Mouse (Mus musculus) right cerebral cortex, postnatal 4 days (tissue): Measurements from ENCODE around the gene Ankrd60.
A peak's percentile ranks its signal among the peaks of the same experiment; 100 is the strongest.

ENCODE experiments used
- DNase-seq: peaks from one replicate; pipeline ENCODE4 v3.0.0-alpha.2; 2022

Gene Ankrd60

DNA sequence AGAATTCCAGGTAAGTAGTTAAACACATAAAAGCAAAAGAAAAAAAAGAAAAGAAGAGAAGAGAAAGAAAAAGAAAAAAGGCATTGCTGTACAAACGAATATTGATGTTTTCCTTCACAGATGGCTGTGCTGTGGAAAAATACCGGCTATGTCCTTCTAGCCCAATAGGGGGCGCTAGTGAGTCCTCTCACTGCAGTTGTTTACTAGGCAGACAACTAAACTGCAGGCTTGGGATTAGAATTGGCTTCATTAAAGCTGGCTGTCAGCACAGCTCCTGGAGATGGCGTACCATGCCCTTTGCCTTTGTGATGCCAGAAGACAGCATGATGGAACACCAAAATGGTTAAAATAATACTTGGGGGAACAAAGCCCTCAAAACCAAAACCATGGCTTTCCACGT, 5.3 kb upstream of the Ankrd60 start:
- DNase-seq: no peak

DNA sequence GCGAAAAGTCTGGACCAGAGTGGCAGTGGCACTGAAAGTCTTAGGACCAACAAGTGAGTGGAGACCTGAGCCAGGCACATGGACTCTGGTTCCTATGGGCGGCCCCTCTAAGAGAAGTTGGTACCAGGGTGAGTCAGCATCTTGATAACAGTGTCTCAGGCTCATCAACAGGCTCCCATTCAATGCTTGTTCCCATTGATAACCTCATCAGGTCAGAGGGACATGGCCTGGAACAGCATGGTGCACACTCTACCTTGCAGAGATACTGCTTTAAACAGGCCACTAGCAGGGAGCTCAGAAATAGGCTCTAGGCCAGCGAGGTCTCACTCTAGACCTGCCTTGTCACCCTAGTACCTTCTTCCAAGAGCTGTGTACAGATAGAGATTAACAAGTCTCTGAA, 4.7 kb upstream of the Ankrd60 start:
- no peak for DNase-seq

GRCm38 (mm10) chr2:173581096-173581495, 2.9 kb upstream of the Ankrd60 start:
- DNase-seq: no peak

- DNase-seq: no peak
These were observed 430 bp upstream of the Ankrd60 start for GRCm38 (mm10) chr2:173578595-173578994.

- DNase-seq: no peak
These were observed 14.0 kb downstream of the Ankrd60 start for GRCm38 (mm10) chr2:173564179-173564578.

- DNase-seq: peak; percentile 52
These were observed 14.8 kb downstream of the Ankrd60 start for GRCm38 (mm10) chr2:173563336-173563735.

- DNase-seq: peak; percentile 94
These were observed 16.2 kb downstream of the Ankrd60 start for GRCm38 (mm10) chr2:173561851-173562442.

DNA sequence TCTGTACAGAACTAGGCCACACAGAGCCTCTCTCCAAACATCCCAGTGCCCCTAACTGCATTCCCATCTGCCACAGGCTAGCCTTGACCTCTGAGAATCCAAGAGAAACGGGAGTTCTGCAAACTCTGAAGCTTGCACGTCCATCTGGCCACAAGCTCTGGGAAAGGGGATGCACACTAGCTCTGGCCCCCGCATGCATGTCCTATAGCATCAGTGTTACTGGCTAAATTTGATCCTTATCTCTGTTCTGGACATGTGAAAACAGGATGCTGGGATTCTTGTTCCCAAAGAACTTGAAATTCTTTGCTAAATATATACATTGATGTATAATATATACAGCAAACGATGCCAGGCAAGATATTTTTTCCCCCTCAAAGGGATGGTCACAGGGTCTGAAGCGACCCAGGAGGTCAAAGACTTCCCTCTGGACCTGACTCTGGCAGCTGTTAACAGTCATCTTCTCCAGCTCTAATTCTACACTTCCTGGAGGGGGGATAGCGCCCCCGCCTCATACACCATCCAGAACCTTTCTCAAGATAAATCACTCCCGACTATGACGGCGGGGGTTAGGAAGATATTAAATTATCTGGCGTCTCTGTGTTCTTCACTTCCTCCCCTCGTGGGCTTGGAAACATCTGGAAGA, 19.3 kb downstream of the Ankrd60 start:
- no peak for DNase-seq

- DNase-seq: no peak
These were observed 24.3 kb downstream of the Ankrd60 start for GRCm38 (mm10) chr2:173553863-173554262.

- DNase-seq: no peak
These were observed 27.5 kb downstream of the Ankrd60 start for GRCm38 (mm10) chr2:173550681-173551080.

DNA sequence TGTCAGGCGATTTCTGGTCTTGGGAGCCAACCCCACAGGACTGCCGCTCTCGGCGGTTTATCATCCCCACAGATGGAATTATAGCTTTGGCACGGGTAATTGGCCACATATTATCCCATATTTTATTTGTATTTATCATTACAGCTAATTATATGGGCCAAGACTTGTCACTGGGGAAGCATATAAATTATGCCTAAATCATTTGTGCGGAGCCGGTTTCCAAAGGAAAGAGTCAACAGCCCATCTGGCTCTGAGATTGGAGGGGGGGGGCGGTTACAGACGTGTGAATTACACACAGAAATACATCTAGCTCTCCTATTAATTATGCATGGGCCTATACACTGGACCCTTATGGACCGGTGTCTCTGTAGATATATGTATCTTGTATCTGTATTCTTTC, 28.9 kb downstream of the Ankrd60 start:
- no peak for DNase-seq

- peak; percentile 91 for DNase-seq
These were observed 32.0 kb downstream of the Ankrd60 start for GRCm38 (mm10) chr2:173545992-173546703.

GRCm38 (mm10) chr2:173542716-173543115, 35.4 kb downstream of the Ankrd60 start:
- DNase-seq: no peak

DNA sequence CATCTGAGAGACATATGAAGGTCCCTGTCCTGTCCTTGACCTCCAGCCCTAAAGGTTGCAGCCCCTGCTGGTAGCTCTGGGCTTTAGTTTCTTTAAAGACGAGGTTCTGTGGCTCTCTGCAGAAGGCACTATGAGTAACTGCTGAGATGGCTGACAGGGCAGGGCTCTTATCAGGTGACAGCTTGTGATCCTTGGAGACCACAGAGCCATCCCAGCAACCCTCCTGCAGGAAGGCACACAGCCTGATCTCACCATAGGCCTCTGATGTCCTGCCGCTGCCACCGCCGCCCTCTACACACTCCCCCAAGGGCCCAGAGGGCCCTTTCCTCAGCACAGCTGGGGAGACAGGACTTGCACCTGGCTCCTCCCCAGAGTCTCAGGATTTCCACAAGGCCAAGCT, 36.4 kb downstream of the Ankrd60 start:
- DNase-seq: no peak

- DNase-seq: no peak
These were observed 38.4 kb downstream of the Ankrd60 start for GRCm38 (mm10) chr2:173539781-173540180.

- DNase-seq: no peak
These were observed 42.3 kb downstream of the Ankrd60 start for GRCm38 (mm10) chr2:173535886-173536285.

DNA sequence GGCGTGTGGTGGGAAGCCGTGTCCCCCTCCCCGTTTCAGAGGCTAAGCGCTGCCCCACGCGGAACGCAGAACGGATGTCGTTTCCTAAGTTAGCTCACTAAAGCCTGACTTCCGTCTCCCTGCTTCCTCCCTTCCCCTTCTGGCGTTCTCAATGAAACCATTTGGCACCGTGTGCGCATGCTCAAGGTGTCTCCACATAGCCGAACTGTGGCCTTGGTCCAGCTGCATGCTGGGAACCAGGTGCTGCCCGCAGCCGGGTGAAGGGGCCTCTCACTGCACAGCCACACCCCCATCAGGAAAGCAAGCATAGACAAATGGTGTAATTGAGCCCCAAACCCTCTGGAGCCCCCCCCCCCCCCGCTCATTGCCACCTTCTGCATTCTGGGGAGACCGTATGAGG, 42.8 kb downstream of the Ankrd60 start:
- no peak for DNase-seq

- DNase-seq: no peak
These were observed 43.6 kb downstream of the Ankrd60 start for GRCm38 (mm10) chr2:173534581-173534980.

- DNase-seq: no peak
These were observed 45.3 kb downstream of the Ankrd60 start for GRCm38 (mm10) chr2:173532711-173533462.

DNA sequence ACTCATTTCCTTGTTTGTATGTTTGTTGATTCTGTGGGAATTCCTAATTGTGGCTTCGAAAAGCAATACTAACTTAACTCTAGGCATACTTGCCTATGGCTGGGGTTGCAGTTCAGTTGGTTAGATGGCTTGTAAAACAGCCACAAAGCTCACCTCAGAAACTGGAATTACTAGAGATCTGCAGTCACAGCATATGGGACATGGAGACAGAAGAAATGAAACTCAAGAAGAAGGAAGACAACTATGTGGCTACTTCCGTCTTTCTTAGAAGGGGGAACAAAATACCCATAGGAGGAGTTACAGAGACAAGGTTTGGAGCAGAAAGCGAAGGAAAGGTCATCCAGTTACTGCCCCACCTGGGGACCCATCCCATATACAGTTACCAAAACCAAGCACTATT, 49.7 kb downstream of the Ankrd60 start:
- no peak for DNase-seq

- no peak for DNase-seq
These were observed 55.8 kb downstream of the Ankrd60 start, which contains the start of gene 1700021F07Rik for GRCm38 (mm10) chr2:173522376-173522775. 1700021F07Rik (plus strand) TSS chr2:173522586.
